Mouse (Mus musculus): Measurements from ENCODE around the gene Ssc5d. TPM values are rescaled to one million over a fixed set of nuclear protein-coding genes. Genes with fewer than 3 reads are reported as not detected.

Gene Ssc5d
- total and polyA plus RNA-seq, 3 experiments, result 0.09 to 1.6 (median 0.30) TPM

GRCm38 (mm10) chr7:4924483-4924882, 1.1 kb upstream of the Ssc5d start:
- peaks cover 5 to 23% of the 10 kb centered on the region in 2 experiments for H3K4me1 ChIP-seq (ENCODE audit: control insufficient read depth in 1 of 2, insufficient read depth in 2 of 2)
- H3K4me3 ChIP-seq (replicated peaks in 1 of 3; ENCODE audit: low read depth in 2 of 3, low read length in 2 of 3, poor library complexity in 1 of 3), result no peak overlapping the region
- no peak overlapping the region for H3K4me2 ChIP-seq (ENCODE audit: insufficient read depth, low read depth, poor library complexity, severe bottlenecking)

GRCm38 (mm10) chr7:4924891-4925301, 689 bp upstream of the Ssc5d start:
- Histone ChIP-seq H3K4me3 (replicated peaks in 1 of 3; ENCODE audit: low read depth in 2 of 3, low read length in 2 of 3, poor library complexity in 1 of 3) (no peak overlapping the region), H3K79me2 (replicated peaks; ENCODE audit: control insufficient read depth, extremely low read depth, insufficient read depth, poor library complexity, severe bottlenecking) (no peaks in the 10 kb centered on the region), H3K36me3 (replicated peaks in 1 of 2; ENCODE audit: control insufficient read depth in 1 of 2, insufficient read depth in 1 of 2, low read length in 1 of 2) (peaks cover 11 to 20% of the 10 kb centered on the region in 2 experiments), H3K27me3 (replicated peaks) (no peaks in the 10 kb centered on the region), H3K4me1 (ENCODE audit: control insufficient read depth in 1 of 2, insufficient read depth in 2 of 2) (peaks cover 5 to 23% of the 10 kb centered on the region in 2 experiments), H3K27ac (ENCODE audit: insufficient read depth, low read depth) (no peak overlapping the region), H3K4me2 (ENCODE audit: insufficient read depth, low read depth, poor library complexity, severe bottlenecking) (no peak overlapping the region; the same call in 1 of the 2 replicates), H3K9me3 (replicated peaks; ENCODE audit: low read length) (no peaks in the 10 kb centered on the region), H3K9ac (ENCODE audit: insufficient read depth, low read depth) (no peak overlapping the region)
- dilution Hi-C loops (cut with MboI; ENCODE audit: extremely low pct_ligation_motif_present, extremely low pct_unique_long_range_greater_than_20kb, low sequenced_read_pairs), result no loop called here
- DNase-seq (ENCODE audit: extremely low read depth), result peak; percentile 41
- no peak for TF ChIP-seq BHLHE40 (IDR thresholded peaks at IDR 0.05; ENCODE audit: low read depth, low read length)
- no peak for TF ChIP-seq JUND (conservative IDR thresholded peaks at IDR 0.05; ENCODE audit: low read depth, low read length)
- TF ChIP-seq ETS1 (conservative IDR thresholded peaks at IDR 0.05; ENCODE audit: low read depth, low read length), result peak; percentile 58
- no peak for TF ChIP-seq USF2 (conservative IDR thresholded peaks at IDR 0.05; ENCODE audit: low read depth, low read length)
- TF ChIP-seq ZC3H11A (IDR thresholded peaks at IDR 0.05; ENCODE audit: low read depth, low read length), result no peak
- in situ Hi-C loops (cut with MboI; ENCODE audit: low pct_ligation_motif_present, low pct_unique_long_range_greater_than_20kb, low sequenced_read_pairs), result no loop called here

More at GRCm38 (mm10) chr7:4924483-4924882, 1.1 kb upstream of the Ssc5d start:
- H3K36me3 ChIP-seq (replicated peaks in 1 of 2; ENCODE audit: control insufficient read depth in 1 of 2, insufficient read depth in 1 of 2, low read length in 1 of 2), result peaks cover 15 to 24% of the 10 kb centered on the region in 2 experiments
- no peak for DNase-seq (ENCODE audit: extremely low read depth)
- peak; percentile 50 for TF ChIP-seq ZKSCAN1 (IDR thresholded peaks at IDR 0.05; ENCODE audit: borderline replicate concordance, low read depth, low read length)
- no peak for TF ChIP-seq GABPA (IDR thresholded peaks at IDR 0.05; ENCODE audit: insufficient replicate concordance, low read depth, low read length)
- H3K9ac ChIP-seq (ENCODE audit: insufficient read depth, low read depth), result no peak overlapping the region
- dilution Hi-C loops (cut with MboI; ENCODE audit: extremely low pct_ligation_motif_present, extremely low pct_unique_long_range_greater_than_20kb, low sequenced_read_pairs) (no loop called here), in situ Hi-C loops (cut with MboI; ENCODE audit: low pct_ligation_motif_present, low pct_unique_long_range_greater_than_20kb, low sequenced_read_pairs) (no loop called here)
- H3K9me3 ChIP-seq (replicated peaks; ENCODE audit: low read length), result no peaks in the 10 kb centered on the region
- H3K79me2 ChIP-seq (replicated peaks; ENCODE audit: control insufficient read depth, extremely low read depth, insufficient read depth, poor library complexity, severe bottlenecking), result no peaks in the 10 kb centered on the region
- no peak overlapping the region for H3K27ac ChIP-seq (ENCODE audit: insufficient read depth, low read depth)
- no peaks in the 10 kb centered on the region for H3K27me3 ChIP-seq (replicated peaks)

- no peaks in the 10 kb centered on the region for H3K9me3 ChIP-seq (replicated peaks; ENCODE audit: low read length)
- no peaks in the 10 kb centered on the region for H3K27me3 ChIP-seq (replicated peaks)
- TF ChIP-seq MAX (IDR thresholded peaks at IDR 0.05; ENCODE audit: low read length), result no peak
- no peak for TF ChIP-seq CHD2 (IDR thresholded peaks at IDR 0.05; ENCODE audit: low read length)
- no peak for TF ChIP-seq ZMIZ1 (IDR thresholded peaks at IDR 0.05; ENCODE audit: low read depth, low read length)
- no peak for TF ChIP-seq POLR2A (IDR thresholded peaks at IDR 0.05; ENCODE audit: low read depth, low read length)
- no peak for TF ChIP-seq MYC (IDR thresholded peaks at IDR 0.05; ENCODE audit: low read depth, low read length)
- no peak for TF ChIP-seq CHD1 (IDR thresholded peaks at IDR 0.05; ENCODE audit: low read depth, low read length)
- TF ChIP-seq GABPA (IDR thresholded peaks at IDR 0.05; ENCODE audit: insufficient replicate concordance, low read depth, low read length), result no peak
- no peak for TF ChIP-seq RAD21 (IDR thresholded peaks at IDR 0.05; ENCODE audit: low read depth, low read length)
- no peak for TF ChIP-seq ELF1 (IDR thresholded peaks at IDR 0.05; ENCODE audit: low read depth, low read length)
- no peak for TF ChIP-seq MXI1 (IDR thresholded peaks at IDR 0.05; ENCODE audit: low read depth, low read length)
- TF ChIP-seq NELFE (IDR thresholded peaks at IDR 0.05; ENCODE audit: low read depth, low read length), result no peak
- dilution Hi-C loops (cut with MboI; ENCODE audit: extremely low pct_ligation_motif_present, extremely low pct_unique_long_range_greater_than_20kb, low sequenced_read_pairs) (no loop called here), in situ Hi-C loops (cut with MboI; ENCODE audit: low pct_ligation_motif_present, low pct_unique_long_range_greater_than_20kb, low sequenced_read_pairs) (no loop called here)
- peaks cover 0 to 2% of the 10 kb centered on the region in 2 experiments for H3K36me3 ChIP-seq (replicated peaks in 1 of 2; ENCODE audit: control insufficient read depth in 1 of 2, insufficient read depth in 1 of 2, low read length in 1 of 2)
- no peaks in the 10 kb centered on the region for H3K79me2 ChIP-seq (replicated peaks; ENCODE audit: control insufficient read depth, extremely low read depth, insufficient read depth, poor library complexity, severe bottlenecking)
- peaks cover 5 to 23% of the 10 kb centered on the region in 2 experiments for H3K4me1 ChIP-seq (ENCODE audit: control insufficient read depth in 1 of 2, insufficient read depth in 2 of 2)
- no peak overlapping the region for H3K4me3 ChIP-seq (replicated peaks in 1 of 3; ENCODE audit: low read depth in 2 of 3, low read length in 2 of 3, poor library complexity in 1 of 3)
- no peak overlapping the region for H3K9ac ChIP-seq (ENCODE audit: insufficient read depth, low read depth)
- DNase-seq (ENCODE audit: extremely low read depth), result no peak
- H3K27ac ChIP-seq (ENCODE audit: insufficient read depth, low read depth), result no peak overlapping the region
- H3K4me2 ChIP-seq (ENCODE audit: insufficient read depth, low read depth, poor library complexity, severe bottlenecking), result no peak overlapping the region
Observed at GRCm38 (mm10) chr7:4926849-4927248, 1.3 kb downstream of the Ssc5d start.
